Mouse (Mus musculus) heart, postnatal 10 days (tissue): ENCODE results near the gene Defb13. TPM values are rescaled to one million over a fixed set of nuclear protein-coding genes. Genes with fewer than 3 reads are reported as not detected.

Source experiments
- total RNA-seq, 2 experiments: library from RNA; stranded (reverse); gene quantifications; 2 replicates each; pipeline ENCODE4 v1.2.3; 2021

The Defb13 gene
- total RNA-seq, 2 experiments from 2014 or later, result not detected

Other genes starting within 250 kb of the Defb13 start
- gene AY761184, start 243.1 kb upstream of the Defb13 start, total RNA-seq, result not detected
- not detected for gene Defa24, start 212.3 kb upstream of the Defb13 start, total RNA-seq
- not detected for gene Defb50, start 123.2 kb upstream of the Defb13 start, total RNA-seq
- gene Defb2, start 106.8 kb upstream of the Defb13 start, total RNA-seq, result not detected
- not detected for gene Defb10, start 87.9 kb upstream of the Defb13 start, total RNA-seq
- not detected for gene Defb9, start 61.3 kb upstream of the Defb13 start, total RNA-seq
- not detected for gene Defb11, start 40.4 kb upstream of the Defb13 start, total RNA-seq
- not detected for gene Defb15, start 14.1 kb upstream of the Defb13 start, total RNA-seq
- not detected for gene Defb35, start 8.4 kb upstream of the Defb13 start, total RNA-seq
- gene Fam90a1a, start 12.0 kb downstream of the Defb13 start, total RNA-seq, result not detected
- not detected for gene Ccdc70, start 23.0 kb downstream of the Defb13 start, total RNA-seq
- gene Atp7b, start 113.5 kb downstream of the Defb13 start, total RNA-seq, result under 1 TPM; 0.15 to 0.31 TPM
- 10 to 100 TPM; 11.0 to 14.1 TPM for gene Alg11, start 114.0 kb downstream of the Defb13 start, total RNA-seq
- not detected for gene Nek5, start 178.3 kb downstream of the Defb13 start, total RNA-seq
- 1 to 10 TPM; 1.9 to 2.1 TPM for gene Nek3, start 219.7 kb downstream of the Defb13 start, total RNA-seq
- 10 to 100 TPM; 12.7 to 13.0 TPM for gene Ckap2, start 239.1 kb downstream of the Defb13 start, total RNA-seq
- 10 to 100 TPM; 28.5 to 31.3 TPM for gene Vps36, start 246.0 kb downstream of the Defb13 start, total RNA-seq